9 mouse cellular contexts compared by ENCODE assay signal in genomic region chr11:77816003-77816402, GRCm38 (mm10). TPM values are rescaled to one million over a fixed set of nuclear protein-coding genes. Genes with fewer than 3 reads are reported as not detected.
DNase-seq lines count a peak whose midpoint lies in the region; ATAC-seq and TF ChIP-seq lines count a peak whose summit lies in the region.
"Had no signal": no experiment of that assay in that cellular context is flagged by ENCODE, and none has a peak within 500 bp of the region (broad histone marks: within the 10 kb centered on the region; RNA-seq: fewer than 3 reads in every experiment).

No protein-coding gene starts in this region.

- ATAC-seq in hindbrain, embryonic 13.5 days (ENCODE audit: low FRiP score) = no peak
- ATAC-seq in erythroblast, adult 5-6 weeks (replicated peaks; ENCODE audit: low FRiP score, poor library complexity, severe bottlenecking) = peak; percentile 59
- peak; percentile 53; the same call in 1 of the 2 replicates for ATAC-seq in hindbrain, embryonic 11.5 days (ENCODE audit: low FRiP score)
- ATAC-seq in liver, embryonic 16.5 days (ENCODE audit: low read depth) = peak; percentile 49

- H3K4me3 ChIP-seq in hindbrain, embryonic 10.5 days = no peak overlapping the region
- no peak overlapping the region for H3K4me3 ChIP-seq in hindbrain, embryonic 13.5 days
- no peak overlapping the region for H3K4me3 ChIP-seq in hindbrain, embryonic 11.5 days (ENCODE audit: low read depth, low read length)
- no peak overlapping the region for H3K4me3 ChIP-seq in liver, embryonic 16.5 days (ENCODE audit: low read depth, low read length)
- no peak overlapping the region for H3K4me3 ChIP-seq in olfactory bulb, adult 2 months (ENCODE audit: insufficient read depth, low read depth, low read length)
- H3K4me3 ChIP-seq: myocyte had no signal

- no peak overlapping the region for H3K9ac ChIP-seq in hindbrain, embryonic 13.5 days
- H3K9ac ChIP-seq in hindbrain, embryonic 11.5 days (ENCODE audit: low read depth, low read length) = no peak overlapping the region
- no peak overlapping the region for H3K9ac ChIP-seq in liver, embryonic 16.5 days (ENCODE audit: low read depth, low read length)

- H3K9me3 ChIP-seq in hindbrain, embryonic 10.5 days = no peaks in the 10 kb centered on the region
- no peaks in the 10 kb centered on the region for H3K9me3 ChIP-seq in hindbrain, embryonic 13.5 days
- no peaks in the 10 kb centered on the region for H3K9me3 ChIP-seq in hindbrain, embryonic 11.5 days (ENCODE audit: control insufficient read depth, low read length)
- H3K9me3 ChIP-seq in liver, embryonic 16.5 days (replicated peaks; ENCODE audit: control insufficient read depth, low read length) = no peaks in the 10 kb centered on the region

- TF ChIP-seq POLR2A in olfactory bulb, adult 2 months (IDR thresholded peaks at IDR 0.05; ENCODE audit: insufficient read depth, low read depth, low read length) = no peak

- peaks cover 49% of the 10 kb centered on the region for H3K36me3 ChIP-seq in hindbrain, embryonic 10.5 days
- peaks cover 50% of the 10 kb centered on the region for H3K36me3 ChIP-seq in hindbrain, embryonic 13.5 days
- H3K36me3 ChIP-seq in hindbrain, embryonic 11.5 days (ENCODE audit: control insufficient read depth, insufficient read depth, low read length) = no peaks in the 10 kb centered on the region
- peaks cover 18% of the 10 kb centered on the region for H3K36me3 ChIP-seq in liver, embryonic 16.5 days (ENCODE audit: control insufficient read depth, insufficient read depth)

- peak; percentile 63 for TF ChIP-seq CTCF in olfactory bulb, adult 2 months (IDR thresholded peaks at IDR 0.05; ENCODE audit: insufficient read depth, low read depth, low read length)

- no peaks in the 10 kb centered on the region for H3K27me3 ChIP-seq in hindbrain, embryonic 10.5 days (ENCODE audit: insufficient read depth, poor library complexity, severe bottlenecking)
- no peaks in the 10 kb centered on the region for H3K27me3 ChIP-seq in hindbrain, embryonic 13.5 days
- no peaks in the 10 kb centered on the region for H3K27me3 ChIP-seq in hindbrain, embryonic 11.5 days (ENCODE audit: control insufficient read depth, insufficient read depth, low read length)
- H3K27me3 ChIP-seq in liver, embryonic 16.5 days (ENCODE audit: control insufficient read depth, insufficient read depth, low read depth, low read length) = no peaks in the 10 kb centered on the region

- no peak overlapping the region for H3K27ac ChIP-seq in hindbrain, embryonic 10.5 days
- H3K27ac ChIP-seq in hindbrain, embryonic 13.5 days = no peak overlapping the region
- no peak overlapping the region for H3K27ac ChIP-seq in hindbrain, embryonic 11.5 days (ENCODE audit: low read depth, low read length)
- H3K27ac ChIP-seq in liver, embryonic 16.5 days (ENCODE audit: low read length) = no peak overlapping the region
- H3K27ac ChIP-seq in olfactory bulb, adult 2 months (ENCODE audit: insufficient read depth, low read depth, low read length) = no peak overlapping the region

- H3K4me1 ChIP-seq in hindbrain, embryonic 10.5 days (replicated peaks) = peaks cover 11% of the 10 kb centered on the region; the same call in 1 of the 2 replicates
- H3K4me1 ChIP-seq in hindbrain, embryonic 13.5 days (replicated peaks) = peaks cover 11% of the 10 kb centered on the region; the same call in 1 of the 2 replicates
- no peaks in the 10 kb centered on the region for H3K4me1 ChIP-seq in hindbrain, embryonic 11.5 days (replicated peaks; ENCODE audit: control insufficient read depth, insufficient read depth, low read length)
- H3K4me1 ChIP-seq in liver, embryonic 16.5 days (ENCODE audit: control insufficient read depth, low read depth, low read length) = no peaks in the 10 kb centered on the region
- H3K4me1 ChIP-seq in olfactory bulb, adult 2 months (ENCODE audit: control insufficient read depth, insufficient read depth, low read length) = peaks cover 13% of the 10 kb centered on the region

- peak; percentile 72 for DNase-seq in hindbrain, embryonic 10.5 days (ENCODE audit: low spot score)
- DNase-seq in ZHBTc4 (ENCODE audit: low read depth, low spot score) = peak; percentile 87
- DNase-seq in hindbrain, embryonic 11.5 days (ENCODE audit: low spot score) = peak; percentile 70
- no peak for DNase-seq in left cerebral cortex, adult 11 months (ENCODE audit: low spot score)

- no peak overlapping the region for H3K4me2 ChIP-seq in hindbrain, embryonic 13.5 days
- H3K4me2 ChIP-seq in hindbrain, embryonic 11.5 days (replicated peaks; ENCODE audit: low read depth, low read length) = no peak overlapping the region
- no peak overlapping the region for H3K4me2 ChIP-seq in liver, embryonic 16.5 days (ENCODE audit: low read depth, low read length)

- 27% methylated on average over 3 of the region's 3 CpGs for WGBS in hindbrain, embryonic 10.5 days
- WGBS in hindbrain, embryonic 13.5 days = 21% methylated on average over 3 of the region's 3 CpGs
- WGBS in hindbrain, embryonic 11.5 days = 23% methylated on average over 3 of the region's 3 CpGs
- WGBS in liver, embryonic 16.5 days (ENCODE audit: insufficient replicate concordance) = 23% methylated on average over 3 of the region's 3 CpGs
- WGBS in olfactory bulb, adult 2 months = 25% methylated on average over 3 of the region's 3 CpGs

RNA-seq across cellular contexts. Expression of gene Gm10277, which starts 28.5 kb away (rescaled TPM):
- polyA plus RNA-seq in hindbrain, embryonic 10.5 days (2016; fragmentation: Nextera tagmentation; extraction: Ambion mirVana) = 1.5 and 2.0 TPM in 2 replicates
- 2.0 and 2.7 TPM in 2 replicates for polyA plus RNA-seq in hindbrain, embryonic 13.5 days (2015; fragmentation: Nextera tagmentation; extraction: Ambion mirVana)
- total RNA-seq in erythroblast, adult 5-6 weeks (2015; ENCODE audit: low replicate concordance) = not detected in 2 replicates
- total RNA-seq in erythroblast, adult 5-6 weeks (2017; ENCODE audit: low replicate concordance) = not detected in 2 replicates
- polyA plus RNA-seq in hindbrain, embryonic 11.5 days (2014; fragmentation: Nextera tagmentation; extraction: Ambion mirVana) = 0.74 and 0.96 TPM in 2 replicates
- 0.51 and 0.81 TPM in 2 replicates for polyA plus RNA-seq in liver, embryonic 16.5 days (2015; fragmentation: Nextera tagmentation; extraction: Ambion mirVana)
- not detected in 2 replicates for polyA plus RNA-seq in olfactory bulb, adult 2 months (2012; ENCODE audit: insufficient read depth, insufficient read length, low replicate concordance, missing spikeins)

RNA-seq across cellular contexts. Expression of gene Myo18a, which starts 53.0 kb away (rescaled TPM):
- polyA plus RNA-seq in hindbrain, embryonic 10.5 days (2016; fragmentation: Nextera tagmentation; extraction: Ambion mirVana) = 29.7 and 32.9 TPM in 2 replicates
- 45.4 and 54.0 TPM in 2 replicates for polyA plus RNA-seq in hindbrain, embryonic 13.5 days (2015; fragmentation: Nextera tagmentation; extraction: Ambion mirVana)
- total RNA-seq in erythroblast, adult 5-6 weeks (2015; ENCODE audit: low replicate concordance) = 17.5 and 18.6 TPM in 2 replicates
- 14.6 and 22.2 TPM in 2 replicates for total RNA-seq in erythroblast, adult 5-6 weeks (2017; ENCODE audit: low replicate concordance)
- 22.7 and 29.2 TPM in 2 replicates for polyA plus RNA-seq in hindbrain, embryonic 11.5 days (2014; fragmentation: Nextera tagmentation; extraction: Ambion mirVana)
- polyA plus RNA-seq in liver, embryonic 16.5 days (2015; fragmentation: Nextera tagmentation; extraction: Ambion mirVana) = 15.4 and 16.0 TPM in 2 replicates
- 284 TPM in 1 of 2 replicates, not detected in the other for polyA plus RNA-seq in olfactory bulb, adult 2 months (2012; ENCODE audit: insufficient read depth, insufficient read length, low replicate concordance, missing spikeins)
